Mouse (Mus musculus): ENCODE measurements around the gene B3gnt7.

GRCm38 (mm10) chr1:86256311-86256710, 46.3 kb upstream of the B3gnt7 start:
- TF ChIP-seq GATA1 (IDR thresholded peaks at IDR 0.05; ENCODE audit: low read length) (no peak), TAL1 (IDR thresholded peaks at IDR 0.05; ENCODE audit: low read length) (no peak)
